Mouse (Mus musculus) ES-Bruce4 (cell line): ENCODE results near the gene Fam155a.

Experiments used
- CTCF ChIP-seq: IDR thresholded peaks from one replicate; pipeline ENCODE4 v1.8.1; 2011; ENCODE audit warnings: low read depth, low read length
- EP300 ChIP-seq: IDR thresholded peaks from 2 replicates; pipeline ENCODE4 v1.6.1; 2011; ENCODE audit warnings: low read depth, low read length; ENCODE audit not compliant: insufficient read depth
- POLR2A ChIP-seq: IDR thresholded peaks from one replicate; pipeline ENCODE4 v1.8.1; 2011; ENCODE audit warnings: low read length; ENCODE audit not compliant: insufficient read depth

DNA sequence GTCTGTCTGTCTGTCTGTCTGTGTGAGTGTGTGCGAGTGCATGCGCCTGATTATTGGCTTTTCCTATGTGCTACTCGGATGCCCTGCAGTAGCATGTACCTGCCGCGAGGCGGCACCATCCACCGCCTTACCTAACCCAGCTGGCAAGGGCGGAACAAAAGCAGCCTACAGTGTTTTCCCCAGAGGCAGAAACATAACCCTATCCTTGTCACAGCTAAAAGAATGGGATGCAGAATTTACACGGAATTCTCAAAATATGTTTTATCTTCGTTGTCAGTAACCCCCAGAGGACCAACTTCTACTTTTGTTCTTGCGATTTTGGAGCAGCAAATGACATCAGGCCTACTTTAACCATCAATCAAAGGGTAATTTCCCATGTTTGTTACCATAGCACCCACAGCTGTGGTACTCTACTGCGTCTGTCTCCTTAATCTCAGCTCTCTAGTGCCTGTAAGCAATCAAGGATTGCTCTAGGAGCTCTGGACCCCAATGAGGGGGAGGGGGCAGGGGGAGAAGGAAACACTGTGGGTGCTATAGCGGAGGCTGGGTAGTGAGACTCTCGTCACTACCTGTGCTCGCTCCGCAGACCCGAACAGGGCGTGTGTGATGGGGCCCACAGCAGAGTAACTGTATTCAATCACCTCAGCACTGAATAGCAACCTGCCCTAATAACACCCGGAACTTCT, 543.0 kb downstream of the Fam155a start:
- TF ChIP-seq POLR2A (no peak), EP300 (no peak), CTCF (peak; percentile 94)
